Mouse (Mus musculus) hematopoietic stem cell, adult 5-6 weeks (primary cell): ENCODE results near the gene Mier2. TPM values are rescaled to one million over a fixed set of nuclear protein-coding genes. Genes with fewer than 3 reads are reported as not detected.

ENCODE experiments used
- total RNA-seq: library from RNA; stranded (forward); fragments of 172-1452, 232-1000 nt; gene quantifications from 2 replicates; pipeline ENCODE4 v1.2.3, GENCODE M21; 2017

Gene Mier2
- total RNA-seq, 1 experiment from 2014 or later, result 18.5 TPM

Other genes with a start within 250 kb of the Mier2 start
- gene Vmn2r82, start 198.7 kb downstream of the Mier2 start, total RNA-seq, result not detected in 2 replicates
- gene Vmn2r83, start 86.5 kb downstream of the Mier2 start, total RNA-seq, result not detected in 2 replicates
- gene Plpp2, start 21.4 kb downstream of the Mier2 start, total RNA-seq, result 7.4 and 11.1 TPM in 2 replicates
- gene Theg, start 32.1 kb upstream of the Mier2 start, total RNA-seq, result not detected in 2 replicates
- gene C2cd4c, start 58.8 kb upstream of the Mier2 start, total RNA-seq, result 0.10 TPM in 1 of 2 replicates, not detected in the other
- gene Shc2, start 82.7 kb upstream of the Mier2 start, total RNA-seq, result not detected in 2 replicates
- not detected in 2 replicates for gene Odf3l2, start 90.5 kb upstream of the Mier2 start, total RNA-seq
- gene Madcam1, start 109.4 kb upstream of the Mier2 start, total RNA-seq, result not detected in 2 replicates
- gene Tpgs1, start 114.2 kb upstream of the Mier2 start, total RNA-seq, result 0.50 and 7.2 TPM in 2 replicates
- 64.2 and 65.0 TPM in 2 replicates for gene Cdc34, start 127.0 kb upstream of the Mier2 start, total RNA-seq
- gene Gzmm, start 133.8 kb upstream of the Mier2 start, total RNA-seq, result 0.94 TPM in 1 of 2 replicates, not detected in the other
- 203 and 235 TPM in 2 replicates for gene Bsg, start 149.3 kb upstream of the Mier2 start, total RNA-seq
- gene Hcn2, start 161.4 kb upstream of the Mier2 start, total RNA-seq, result 0.44 TPM in 1 of 2 replicates, not detected in the other
- gene Polrmt, start 191.4 kb upstream of the Mier2 start, total RNA-seq, result 10.9 and 12.1 TPM in 2 replicates
- not detected in 2 replicates for gene Fgf22, start 199.9 kb upstream of the Mier2 start, total RNA-seq
- gene Rnf126, start 211.8 kb upstream of the Mier2 start, total RNA-seq, result 16.1 and 21.7 TPM in 2 replicates
- 0.99 and 1.6 TPM in 2 replicates for gene Fstl3, start 222.1 kb upstream of the Mier2 start, total RNA-seq
- 10.0 and 18.4 TPM in 2 replicates for gene Prss57, start 235.8 kb upstream of the Mier2 start, total RNA-seq
- 8.8 and 12.4 TPM in 2 replicates for gene Palm, start 238.4 kb upstream of the Mier2 start, total RNA-seq